Mouse (Mus musculus): ENCODE results near the gene Icam4. TPM values are rescaled to one million over a fixed set of nuclear protein-coding genes. Genes with fewer than 3 reads are reported as not detected.

Gene Icam4
- total and polyA plus RNA-seq, 3 experiments, result 0.84 to 1.4 (median 1.0) TPM

DNA sequence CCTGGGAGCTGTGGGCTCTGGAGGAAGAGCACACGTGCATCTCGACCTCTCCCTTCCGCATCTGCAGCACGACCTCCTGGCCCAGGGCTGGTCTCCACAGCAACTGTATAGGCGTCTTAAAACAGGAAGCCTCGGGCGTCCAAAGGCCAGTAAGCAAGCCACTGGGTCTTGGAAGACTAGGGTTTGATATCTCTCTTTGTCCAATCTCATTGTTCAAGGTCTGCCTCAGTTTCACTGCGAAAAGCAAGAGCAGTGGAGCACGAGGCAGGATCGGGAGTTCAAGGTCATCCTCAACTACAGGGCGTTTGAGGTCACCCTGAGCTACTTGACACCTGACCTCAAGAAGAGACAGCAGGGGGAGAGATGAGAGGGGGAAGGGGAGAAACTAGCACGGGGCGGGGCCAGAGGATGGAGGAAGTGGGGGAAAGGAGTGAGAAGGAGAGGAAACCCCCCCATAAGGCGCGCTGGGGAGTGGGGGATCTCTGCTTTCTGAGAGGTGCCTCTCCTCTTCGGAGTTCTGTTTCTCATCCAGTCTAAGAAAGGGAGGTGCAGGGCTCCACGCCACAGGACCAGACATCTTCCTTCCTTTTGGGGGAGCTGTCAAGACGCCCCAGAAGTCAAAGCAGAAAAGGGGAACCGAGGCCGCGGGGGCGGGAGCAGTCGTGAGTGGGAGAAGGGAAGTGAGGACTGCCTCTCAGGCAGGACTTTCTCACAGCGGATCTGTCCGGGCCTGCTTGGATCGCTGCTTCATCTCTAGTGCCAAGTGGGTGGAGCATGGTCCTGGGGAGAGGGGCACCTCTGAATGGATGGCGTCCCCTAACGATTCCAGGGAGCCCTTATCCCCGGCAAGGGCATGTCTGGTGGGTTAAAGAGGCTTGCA lies 14.2 kb upstream of the Icam4 start:
- peak overlapping the region; percentile 74 for H3K27ac ChIP-seq
- H3K27me3 ChIP-seq (ENCODE audit: control insufficient read depth, insufficient read depth, low read length), result no peaks in the 10 kb centered on the region
- no peaks in the 10 kb centered on the region for H3K79me2 ChIP-seq (replicated peaks; ENCODE audit: control insufficient read depth, insufficient read depth, low read length)
- H3K4me3 ChIP-seq, result peak overlapping the region; percentile 45
- DNase-seq, result peak; percentile 77 to 85
- H3K36me3 ChIP-seq (ENCODE audit: control insufficient read depth, insufficient read depth, low read length), result no peaks in the 10 kb centered on the region
- H3K9ac ChIP-seq (ENCODE audit: low read depth, low read length), result peak overlapping the region; percentile 53
- intact Hi-C loops (cut with DNase I), result loop anchor here (2.0 kb wide), 1 partner anchor 14 kb away; the partner anchor contains the start of gene Icam4
- whole genome bisulfite sequencing, result 7% methylated on average over 29 of the region's 29 CpGs
- peaks cover 13% of the 10 kb centered on the region for H3K4me1 ChIP-seq (ENCODE audit: control insufficient read depth, insufficient read depth, low read length)
- peak; percentile 41; the same call in 1 of the 2 replicates for TF ChIP-seq EP300 (IDR thresholded peaks at IDR 0.05; ENCODE audit: insufficient read depth, low read depth, low read length)
- TF ChIP-seq POLR2A (IDR thresholded peaks at IDR 0.05; ENCODE audit: insufficient read depth, low read depth, low read length), result 0 out of 2 replicates have a peak, but pooled peaks have one; percentile 17
- TF ChIP-seq CTCF (IDR thresholded peaks at IDR 0.05), result no peak

DNA sequence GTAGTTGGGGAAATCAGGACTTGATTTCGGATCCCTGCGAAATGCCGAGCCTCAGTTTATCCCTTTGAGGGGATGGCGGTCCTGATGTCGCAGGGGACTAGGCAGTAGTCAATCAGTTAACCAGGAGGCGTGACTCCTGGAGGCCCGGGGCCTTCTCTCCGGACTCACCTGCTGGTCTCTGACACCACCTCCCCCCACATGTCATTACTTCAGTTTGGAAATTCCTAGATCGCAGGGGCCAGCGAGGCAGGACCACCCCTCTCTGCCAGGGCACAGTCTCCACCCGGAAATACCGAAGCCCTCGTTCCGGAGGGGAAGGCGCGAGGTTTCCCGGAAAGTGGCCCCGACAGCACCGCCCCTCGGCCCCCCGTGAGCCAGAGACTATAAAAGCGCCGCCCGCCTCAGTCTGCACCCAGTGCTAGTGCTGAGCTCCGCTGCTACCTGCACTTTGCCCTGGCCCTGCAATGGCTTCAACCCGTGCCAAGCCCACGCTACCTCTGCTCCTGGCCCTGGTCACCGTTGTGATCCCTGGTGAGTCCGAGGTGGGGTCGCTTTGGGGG lies 13.5 kb upstream of the Icam4 start, which contains the start of gene Icam1:
Icam1 (plus strand) TSS at position 415 of the 560 bp plus-strand sequence.
- TF ChIP-seq CTCF (IDR thresholded peaks at IDR 0.05), result no peak
- no peak for TF ChIP-seq EP300 (IDR thresholded peaks at IDR 0.05; ENCODE audit: insufficient read depth, low read depth, low read length)
- peak; percentile 90 for TF ChIP-seq POLR2A (IDR thresholded peaks at IDR 0.05; ENCODE audit: insufficient read depth, low read depth, low read length)
- WGBS, result 2% methylated on average over 30 of the region's 30 CpGs
- peak within 1 kb of the TSS; percentile 53 for H3K9ac ChIP-seq (ENCODE audit: low read depth, low read length)
- H3K4me1 ChIP-seq (ENCODE audit: control insufficient read depth, insufficient read depth, low read length), result peaks cover 13% of the 10 kb centered on the region
- no peaks in the 10 kb centered on the region for H3K27me3 ChIP-seq (ENCODE audit: control insufficient read depth, insufficient read depth, low read length)
- peak within 1 kb of the TSS; percentile 74 for H3K27ac ChIP-seq
- H3K79me2 ChIP-seq (replicated peaks; ENCODE audit: control insufficient read depth, insufficient read depth, low read length), result no peaks in the 10 kb centered on the region
- H3K36me3 ChIP-seq (ENCODE audit: control insufficient read depth, insufficient read depth, low read length), result no peaks in the 10 kb centered on the region
- peak within 1 kb of the TSS; percentile 45 for H3K4me3 ChIP-seq
- DNase-seq, result peak; percentile 83 to 86
- intact Hi-C loops (cut with DNase I), result loop anchor here (2.0 kb wide), 1 partner anchor 13 kb away; the partner anchor contains the start of gene Icam4

- Histone ChIP-seq H3K79me2 (replicated peaks; ENCODE audit: control insufficient read depth, insufficient read depth, low read length) (no peaks in the 10 kb centered on the region), H3K36me3 (ENCODE audit: control insufficient read depth, insufficient read depth, low read length) (no peaks in the 10 kb centered on the region), H3K27me3 (ENCODE audit: control insufficient read depth, insufficient read depth, low read length) (no peaks in the 10 kb centered on the region), H3K9ac (ENCODE audit: low read depth, low read length) (peak overlapping the region; percentile 51), H3K4me3 (peak overlapping the region; percentile 45), H3K27ac (peak overlapping the region; percentile 74), H3K4me1 (ENCODE audit: control insufficient read depth, insufficient read depth, low read length) (peaks cover 12% of the 10 kb centered on the region)
- intact Hi-C loops (cut with DNase I), result no loop called here
- WGBS, result 4% methylated on average over 17 of the region's 17 CpGs
- peak; percentile 49 to 56 for DNase-seq
- TF ChIP-seq EP300 (IDR thresholded peaks at IDR 0.05; ENCODE audit: insufficient read depth, low read depth, low read length), result no peak
- no peak for TF ChIP-seq CTCF (IDR thresholded peaks at IDR 0.05)
- no peak for TF ChIP-seq POLR2A (IDR thresholded peaks at IDR 0.05; ENCODE audit: insufficient read depth, low read depth, low read length)
Observed at GRCm38 (mm10) chr9:21016331-21017176, 12.6 kb upstream of the Icam4 start.

- H3K4me3 ChIP-seq, result 0 out of 2 replicates have a peak overlapping the region, but pooled peaks have one; percentile 3
- DNase-seq, result no peak
- peaks cover 8% of the 10 kb centered on the region for H3K4me1 ChIP-seq (ENCODE audit: control insufficient read depth, insufficient read depth, low read length)
- no peak overlapping the region for H3K9ac ChIP-seq (ENCODE audit: low read depth, low read length)
- WGBS, result 32% methylated on average over 4 of the region's 4 CpGs
- H3K27me3 ChIP-seq (ENCODE audit: control insufficient read depth, insufficient read depth, low read length), result no peaks in the 10 kb centered on the region
- intact Hi-C loops (cut with DNase I), result no loop called here
- no peaks in the 10 kb centered on the region for H3K79me2 ChIP-seq (replicated peaks; ENCODE audit: control insufficient read depth, insufficient read depth, low read length)
- TF ChIP-seq EP300 (IDR thresholded peaks at IDR 0.05; ENCODE audit: insufficient read depth, low read depth, low read length) (no peak), CTCF (IDR thresholded peaks at IDR 0.05) (no peak), POLR2A (IDR thresholded peaks at IDR 0.05; ENCODE audit: insufficient read depth, low read depth, low read length) (no peak)
- no peak overlapping the region for H3K27ac ChIP-seq
- no peaks in the 10 kb centered on the region for H3K36me3 ChIP-seq (ENCODE audit: control insufficient read depth, insufficient read depth, low read length)
Observed at GRCm38 (mm10) chr9:21017177-21017575, 12.0 kb upstream of the Icam4 start.

DNA sequence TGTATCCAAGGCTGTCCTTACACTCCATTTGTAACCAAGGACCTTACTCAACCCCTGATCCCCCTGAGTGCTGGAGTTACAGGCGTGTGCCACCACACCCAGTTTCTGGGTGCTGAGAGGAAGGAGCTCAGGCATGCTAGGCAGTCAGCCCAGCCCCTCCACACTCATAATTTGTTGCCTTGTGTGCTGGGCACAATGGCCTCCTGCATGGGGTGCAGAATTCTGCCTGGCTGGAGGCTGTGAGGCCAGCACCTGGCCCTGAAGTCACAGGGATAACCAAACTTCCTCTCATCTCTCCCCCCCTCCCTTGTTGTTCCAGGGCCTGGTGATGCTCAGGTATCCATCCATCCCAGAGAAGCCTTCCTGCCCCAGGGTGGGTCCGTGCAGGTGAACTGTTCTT lies 10.6 kb upstream of the Icam4 start:
- Histone ChIP-seq H3K27ac (no peak overlapping the region), H3K4me3 (no peak overlapping the region), H3K4me1 (ENCODE audit: control insufficient read depth, insufficient read depth, low read length) (peaks cover 8% of the 10 kb centered on the region), H3K36me3 (ENCODE audit: control insufficient read depth, insufficient read depth, low read length) (no peaks in the 10 kb centered on the region), H3K9ac (ENCODE audit: low read depth, low read length) (no peak overlapping the region), H3K79me2 (replicated peaks; ENCODE audit: control insufficient read depth, insufficient read depth, low read length) (no peaks in the 10 kb centered on the region), H3K27me3 (ENCODE audit: control insufficient read depth, insufficient read depth, low read length) (no peaks in the 10 kb centered on the region)
- no peak for DNase-seq
- intact Hi-C loops (cut with DNase I), result no loop called here
- WGBS, result 82% methylated on average over 2 of the region's 2 CpGs
- TF ChIP-seq POLR2A (IDR thresholded peaks at IDR 0.05; ENCODE audit: insufficient read depth, low read depth, low read length) (no peak), CTCF (IDR thresholded peaks at IDR 0.05) (no peak), EP300 (IDR thresholded peaks at IDR 0.05; ENCODE audit: insufficient read depth, low read depth, low read length) (no peak)

Measured in heart, adult 2 months (tissue).